16 mouse cellular contexts compared by ENCODE assay signal in genomic region chr2:147429607-147430356, GRCm38 (mm10).
DNase-seq lines count a peak whose midpoint lies in the region; ATAC-seq and TF ChIP-seq lines count a peak whose summit lies in the region.
"Had no signal": no experiment of that assay in that cellular context is flagged by ENCODE, and none has a peak within 500 bp of the region (broad histone marks: within the 10 kb centered on the region; RNA-seq: fewer than 3 reads in every experiment).

No protein-coding gene starts in this region.

- no peak for TF ChIP-seq POLR2A in limb, embryonic 14.5 days (IDR thresholded peaks at IDR 0.05; ENCODE audit: borderline replicate concordance, extremely low read depth, insufficient read depth, insufficient read length)

- no peak overlapping the region for H3K27ac ChIP-seq in forebrain, embryonic 13.5 days
- H3K27ac ChIP-seq in forebrain, embryonic 12.5 days, result no peak overlapping the region
- H3K27ac ChIP-seq in kidney, embryonic 16.5 days (ENCODE audit: low read length), result no peak overlapping the region
- H3K27ac ChIP-seq in limb, embryonic 14.5 days (replicated peaks; ENCODE audit: low read depth, low read length), result no peak overlapping the region
- H3K27ac ChIP-seq: liver, embryonic 15.5 days; midbrain, embryonic 12.5 days; neural tube, embryonic 13.5 days had no signal

- DNase-seq in kidney, adult 9 months, result peak; percentile 48
- peak; percentile 43 for DNase-seq in embryo, embryonic 11 days
- peak; percentile 63 for DNase-seq in limb, embryonic 14.5 days (ENCODE audit: low spot score)
- no peak for DNase-seq in cerebellum, adult 9-10 months
- no peak for DNase-seq in cerebellum, adult 18-20 months
- DNase-seq: cerebellum, postnatal 25 days; heart, adult 18-20 months; kidney, adult 11 months; lung, postnatal 14 days; right cerebral cortex, adult 18-20 months had no signal

- no peak overlapping the region for H3K4me2 ChIP-seq in forebrain, embryonic 13.5 days
- H3K4me2 ChIP-seq in forebrain, embryonic 12.5 days, result no peak overlapping the region
- no peak overlapping the region for H3K4me2 ChIP-seq in kidney, embryonic 16.5 days (replicated peaks; ENCODE audit: low read depth, low read length)
- H3K4me2 ChIP-seq in limb, embryonic 14.5 days (replicated peaks; ENCODE audit: low read depth, low read length, severe bottlenecking), result no peak overlapping the region
- H3K4me2 ChIP-seq: liver, embryonic 15.5 days; midbrain, embryonic 12.5 days; neural tube, embryonic 13.5 days had no signal

- no peaks in the 10 kb centered on the region for H3K27me3 ChIP-seq in forebrain, embryonic 13.5 days
- no peaks in the 10 kb centered on the region for H3K27me3 ChIP-seq in forebrain, embryonic 12.5 days
- no peaks in the 10 kb centered on the region for H3K27me3 ChIP-seq in kidney, embryonic 16.5 days (ENCODE audit: insufficient read depth, low read length)
- no peaks in the 10 kb centered on the region for H3K27me3 ChIP-seq in limb, embryonic 14.5 days (ENCODE audit: control insufficient read depth, insufficient read depth, low read length)
- H3K27me3 ChIP-seq: liver, embryonic 15.5 days; midbrain, embryonic 12.5 days; neural tube, embryonic 13.5 days had no signal

- no peaks in the 10 kb centered on the region for H3K36me3 ChIP-seq in forebrain, embryonic 13.5 days (ENCODE audit: poor library complexity, severe bottlenecking)
- H3K36me3 ChIP-seq in forebrain, embryonic 12.5 days (replicated peaks), result no peaks in the 10 kb centered on the region
- no peaks in the 10 kb centered on the region for H3K36me3 ChIP-seq in kidney, embryonic 16.5 days (ENCODE audit: insufficient read depth, low read length)
- H3K36me3 ChIP-seq in limb, embryonic 14.5 days (ENCODE audit: control insufficient read depth, insufficient read depth, low read length), result no peaks in the 10 kb centered on the region
- H3K36me3 ChIP-seq: liver, embryonic 15.5 days; midbrain, embryonic 12.5 days; neural tube, embryonic 13.5 days had no signal

- H3K9me3 ChIP-seq in forebrain, embryonic 13.5 days (replicated peaks), result no peaks in the 10 kb centered on the region
- no peaks in the 10 kb centered on the region for H3K9me3 ChIP-seq in forebrain, embryonic 12.5 days
- H3K9me3 ChIP-seq in kidney, embryonic 16.5 days (ENCODE audit: low read length), result no peaks in the 10 kb centered on the region
- no peaks in the 10 kb centered on the region for H3K9me3 ChIP-seq in limb, embryonic 14.5 days (ENCODE audit: control insufficient read depth, low read length)
- H3K9me3 ChIP-seq: liver, embryonic 15.5 days; midbrain, embryonic 12.5 days; neural tube, embryonic 13.5 days had no signal

- no peak overlapping the region for H3K4me3 ChIP-seq in forebrain, embryonic 13.5 days
- H3K4me3 ChIP-seq in forebrain, embryonic 12.5 days (replicated peaks), result no peak overlapping the region
- H3K4me3 ChIP-seq in kidney, embryonic 16.5 days (ENCODE audit: low read length), result no peak overlapping the region
- no peak overlapping the region for H3K4me3 ChIP-seq in limb, embryonic 14.5 days (replicated peaks; ENCODE audit: low read length)
- H3K4me3 ChIP-seq: liver, embryonic 15.5 days; midbrain, embryonic 12.5 days; neural tube, embryonic 13.5 days had no signal

- H3K4me1 ChIP-seq in forebrain, embryonic 13.5 days, result no peaks in the 10 kb centered on the region
- H3K4me1 ChIP-seq in forebrain, embryonic 12.5 days, result no peaks in the 10 kb centered on the region
- H3K4me1 ChIP-seq in kidney, embryonic 16.5 days (ENCODE audit: insufficient read depth, low read length), result no peaks in the 10 kb centered on the region
- no peaks in the 10 kb centered on the region for H3K4me1 ChIP-seq in limb, embryonic 14.5 days (ENCODE audit: control insufficient read depth, insufficient read depth, low read length)
- H3K4me1 ChIP-seq: liver, embryonic 15.5 days; midbrain, embryonic 12.5 days; neural tube, embryonic 13.5 days had no signal

- no peak overlapping the region for H3K9ac ChIP-seq in forebrain, embryonic 13.5 days
- H3K9ac ChIP-seq in forebrain, embryonic 12.5 days, result no peak overlapping the region
- H3K9ac ChIP-seq in kidney, embryonic 16.5 days (replicated peaks; ENCODE audit: low read length), result no peak overlapping the region
- no peak overlapping the region for H3K9ac ChIP-seq in limb, embryonic 14.5 days (ENCODE audit: low read depth, low read length, severe bottlenecking)
- H3K9ac ChIP-seq: liver, embryonic 15.5 days; midbrain, embryonic 12.5 days; neural tube, embryonic 13.5 days had no signal

- 32% methylated on average over 1 of the region's 1 CpGs for WGBS in forebrain, embryonic 13.5 days
- 21% methylated on average over 1 of the region's 1 CpGs for WGBS in forebrain, embryonic 12.5 days
- 13% methylated on average over 1 of the region's 1 CpGs for WGBS in kidney, embryonic 16.5 days
- WGBS in limb, embryonic 14.5 days, result 6% methylated on average over 1 of the region's 1 CpGs

- peak; percentile 38; the same call in 1 of the 2 replicates for ATAC-seq in forebrain, embryonic 13.5 days
- no peak for ATAC-seq in forebrain, embryonic 12.5 days (ENCODE audit: low FRiP score)
- no peak for ATAC-seq in kidney, embryonic 16.5 days (ENCODE audit: low FRiP score, low TSS enrichment)
- peak; percentile 62; the same call in 1 of the 2 replicates for ATAC-seq in limb, embryonic 14.5 days (ENCODE audit: low FRiP score, low read depth)

Comparison
In these comparisons a context has a peak if more than half of its experiments do, and no peak if none do; other contexts are left out.
1. ATAC-seq: peak in forebrain, embryonic 13.5 days (single experiment) and limb, embryonic 14.5 days (single experiment); none in forebrain, embryonic 12.5 days (single experiment) and kidney, embryonic 16.5 days (single experiment).
2. DNase-seq: peak in kidney, adult 9 months (single experiment), embryo, embryonic 11 days (single experiment) and limb, embryonic 14.5 days (single experiment); none in cerebellum, adult 9-10 months (single experiment) and cerebellum, adult 18-20 months (0 of 2).